31 mouse cellular contexts compared by ENCODE assay signal in genomic region chr17:32871483-32871882, GRCm38 (mm10). TPM values are rescaled to one million over a fixed set of nuclear protein-coding genes. Genes with fewer than 3 reads are reported as not detected.
"Had no signal": no experiment of that assay in that cellular context is flagged by ENCODE, and none has a peak within 500 bp of the region (broad histone marks: within the 10 kb centered on the region; RNA-seq: fewer than 3 reads in every experiment).

No protein-coding gene starts in this region.

- H3K9me3 ChIP-seq: heart, embryonic 13.5 days; heart, embryonic 15.5 days; hindbrain, embryonic 12.5 days; intestine, embryonic 15.5 days; limb, embryonic 15.5 days; liver, embryonic 12.5 days had no signal

- DNase-seq: gastrocnemius, postnatal 25 days; heart, adult 2 months; heart, postnatal 4 days; kidney, adult 18-20 months; kidney, adult 8-10 months; kidney, postnatal 10 days; kidney, postnatal 25 days; kidney, postnatal 4 days; layer of hippocampus, postnatal 36 days; left cerebral cortex, postnatal 4 days had no signal

- H3K9ac ChIP-seq: heart, embryonic 13.5 days; heart, embryonic 15.5 days; hindbrain, embryonic 12.5 days; hindbrain, embryonic 14.5 days; intestine, embryonic 15.5 days; limb, embryonic 13.5 days; limb, embryonic 15.5 days; liver, embryonic 12.5 days; liver, embryonic 14.5 days had no signal

- H3K4me3 ChIP-seq: heart, adult 2 months; heart, embryonic 13.5 days; heart, embryonic 15.5 days; hindbrain, embryonic 10.5 days; hindbrain, embryonic 12.5 days; intestine, embryonic 15.5 days; layer of hippocampus, adult 2 months; limb, embryonic 13.5 days; limb, embryonic 15.5 days; liver, embryonic 12.5 days had no signal

- H3K4me2 ChIP-seq: heart, embryonic 11.5 days; heart, embryonic 13.5 days; heart, embryonic 15.5 days; hindbrain, embryonic 12.5 days; hindbrain, embryonic 14.5 days; intestine, embryonic 15.5 days; limb, embryonic 13.5 days; limb, embryonic 15.5 days; liver, embryonic 12.5 days had no signal

- H3K27me3 ChIP-seq: heart, embryonic 15.5 days; hindbrain, embryonic 12.5 days; intestine, embryonic 15.5 days; limb, embryonic 13.5 days; limb, embryonic 15.5 days had no signal

- H3K4me1 ChIP-seq: heart, embryonic 13.5 days; heart, embryonic 15.5 days; hindbrain, embryonic 10.5 days; hindbrain, embryonic 12.5 days; intestine, embryonic 15.5 days; limb, embryonic 13.5 days; limb, embryonic 15.5 days; liver, embryonic 12.5 days had no signal

- H3K27ac ChIP-seq: heart, adult 2 months; heart, embryonic 13.5 days; heart, embryonic 15.5 days; hindbrain, embryonic 10.5 days; hindbrain, embryonic 12.5 days; hindbrain, embryonic 14.5 days; intestine, embryonic 15.5 days; layer of hippocampus, adult 2 months; limb, embryonic 13.5 days; limb, embryonic 15.5 days; liver, embryonic 12.5 days; liver, embryonic 14.5 days had no signal

- H3K36me3 ChIP-seq: heart, embryonic 13.5 days; heart, embryonic 15.5 days; hindbrain, embryonic 10.5 days; hindbrain, embryonic 12.5 days; intestine, embryonic 15.5 days; limb, embryonic 13.5 days; limb, embryonic 15.5 days; liver, embryonic 12.5 days had no signal

RNA-seq across cellular contexts. Expression of gene Cyp4f14, which starts 45.7 kb away (rescaled TPM):
- total RNA-seq: granulocyte monocyte progenitor cell, adult 5-6 weeks; heart, postnatal 25 days; heart, postnatal 4 days had no signal
- polyA plus RNA-seq: heart, embryonic 11.5 days; heart, embryonic 13.5 days; heart, embryonic 15.5 days; heart, postnatal 0 days; hindbrain, embryonic 10.5 days; hindbrain, embryonic 12.5 days; hindbrain, embryonic 14.5 days; hindbrain, embryonic 16.5 days; inflammation-experienced regulatory T-cells, adult 6 months; kidney, embryonic 14.5 days; kidney, embryonic 16.5 days; limb, embryonic 11.5 days; limb, embryonic 13.5 days; limb, embryonic 15.5 days; liver, embryonic 12.5 days; liver, embryonic 14.5 days; liver, embryonic 16.5 days had no signal
